Mouse (Mus musculus) erythroblast, embryonic 14.5 days (primary cell): ENCODE results near the gene Ust. TPM values are rescaled to one million over a fixed set of nuclear protein-coding genes. Genes with fewer than 3 reads are reported as not detected.

Source experiments
- H3K27me3 ChIP-seq: 2 replicates; pipeline ENCODE4 v1.6.1; 2012; ENCODE audit warnings: inconsistent platforms; ENCODE audit not compliant: control insufficient read depth
- H3K36me3 ChIP-seq: 2 replicates; pipeline ENCODE4 v1.6.1; 2012; ENCODE audit warnings: mild to moderate bottlenecking, inconsistent platforms; ENCODE audit not compliant: control insufficient read depth
- H3K4me1 ChIP-seq: 2 replicates; pipeline ENCODE4 v1.6.1; 2012; ENCODE audit warnings: inconsistent platforms; ENCODE audit not compliant: control insufficient read depth
- H3K4me3 ChIP-seq: replicated peaks from 2 replicates; pipeline ENCODE3; 2012; ENCODE audit warnings: moderate library complexity, mild to moderate bottlenecking, inconsistent platforms
- H3K9me3 ChIP-seq: 2 replicates; pipeline ENCODE4 v1.6.1; 2012; ENCODE audit warnings: low read length, inconsistent platforms, mixed read lengths; ENCODE audit not compliant: control insufficient read depth
- GATA1 ChIP-seq: IDR thresholded peaks from 2 replicates; pipeline ENCODE4 v1.6.1; 2012; ENCODE audit warnings: low read length, inconsistent platforms, mixed read lengths
- TAL1 ChIP-seq: IDR thresholded peaks from 3 replicates; pipeline ENCODE4 v1.6.1; 2012; ENCODE audit warnings: low read length, inconsistent platforms, mixed read lengths
- polyA plus RNA-seq: library from polyadenylated mRNA; stranded (reverse); fragments of >175 nt; gene quantifications from 2 replicates; pipeline ENCODE4 v1.2.3, GENCODE M21; 2012

Ust gene
- polyA plus RNA-seq, 1 experiment = not detected

DNA sequence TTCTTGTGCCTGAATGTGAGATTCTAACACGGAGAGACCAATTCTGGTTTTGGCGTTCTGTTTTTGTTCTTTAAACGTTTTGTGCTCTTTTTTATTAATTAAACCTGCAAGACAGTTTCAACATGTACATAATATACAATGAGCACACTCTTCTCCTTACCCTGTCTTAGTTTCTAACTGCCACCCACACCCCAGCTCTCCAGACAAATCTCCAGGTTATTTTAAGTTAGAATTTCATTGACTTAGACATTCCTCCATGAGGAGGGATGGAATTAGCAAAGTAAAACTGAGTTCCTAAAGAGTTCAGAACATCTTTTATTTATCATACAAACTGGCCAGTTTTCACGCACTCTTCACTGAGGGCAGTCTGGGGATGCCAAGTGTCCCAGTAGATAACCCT is 248.9 kb downstream of the Ust start:
- Histone ChIP-seq H3K36me3 (no peaks in the 10 kb centered on the region), H3K27me3 (no peaks in the 10 kb centered on the region), H3K9me3 (no peaks in the 10 kb centered on the region), H3K4me1 (no peaks in the 10 kb centered on the region), H3K4me3 (no peak overlapping the region)
- no peak for TF ChIP-seq GATA1
- TF ChIP-seq TAL1 = no peak

DNA sequence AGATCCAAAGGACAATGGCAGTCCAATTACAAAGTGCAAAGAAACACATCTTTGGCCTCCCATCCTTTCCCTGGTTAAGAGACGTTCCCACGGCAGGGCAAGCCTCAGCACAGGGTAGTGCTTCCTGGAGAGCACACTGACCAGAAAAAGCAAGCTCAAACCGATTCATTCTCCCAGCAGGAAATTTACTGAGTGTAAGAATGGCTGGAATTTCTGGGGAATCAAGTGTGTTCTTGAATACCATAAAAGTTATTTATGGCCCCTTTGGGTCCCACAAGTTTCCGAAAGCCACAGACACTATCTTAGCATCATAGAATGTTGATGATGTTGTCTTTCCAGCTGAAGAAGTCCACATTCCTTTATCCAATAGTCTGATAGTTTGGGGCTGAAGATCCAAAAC is 258.9 kb downstream of the Ust start:
- Histone ChIP-seq H3K9me3 (no peaks in the 10 kb centered on the region), H3K4me1 (no peaks in the 10 kb centered on the region), H3K27me3 (no peaks in the 10 kb centered on the region), H3K4me3 (no peak overlapping the region), H3K36me3 (no peaks in the 10 kb centered on the region)
- TF ChIP-seq GATA1 (no peak), TAL1 (no peak)

DNA sequence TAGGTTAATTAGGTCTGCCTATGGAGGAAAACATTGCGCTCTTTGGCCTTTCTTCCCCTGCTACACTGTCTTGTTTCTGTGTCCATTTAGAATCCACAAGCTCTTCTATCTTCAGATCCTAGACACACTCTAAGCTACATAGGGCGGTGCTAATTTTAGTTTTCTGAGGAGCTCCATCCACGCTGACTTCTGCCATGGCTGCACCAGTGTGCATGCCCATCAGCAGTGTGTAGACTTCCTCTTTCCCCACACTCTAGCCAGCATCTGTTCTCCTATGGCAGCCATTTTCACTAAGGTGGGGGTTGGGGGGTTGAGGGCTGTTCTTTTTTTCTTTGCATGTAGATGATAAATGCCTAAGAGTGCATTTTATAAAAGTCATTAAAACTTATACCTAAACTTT is 268.6 kb downstream of the Ust start:
- H3K4me1 ChIP-seq = no peaks in the 10 kb centered on the region
- H3K9me3 ChIP-seq = peaks cover 2% of the 10 kb centered on the region; the same call in 1 of the 2 replicates
- H3K27me3 ChIP-seq = no peaks in the 10 kb centered on the region
- no peak overlapping the region for H3K4me3 ChIP-seq
- no peaks in the 10 kb centered on the region for H3K36me3 ChIP-seq
- no peak for TF ChIP-seq GATA1
- no peak for TF ChIP-seq TAL1

DNA sequence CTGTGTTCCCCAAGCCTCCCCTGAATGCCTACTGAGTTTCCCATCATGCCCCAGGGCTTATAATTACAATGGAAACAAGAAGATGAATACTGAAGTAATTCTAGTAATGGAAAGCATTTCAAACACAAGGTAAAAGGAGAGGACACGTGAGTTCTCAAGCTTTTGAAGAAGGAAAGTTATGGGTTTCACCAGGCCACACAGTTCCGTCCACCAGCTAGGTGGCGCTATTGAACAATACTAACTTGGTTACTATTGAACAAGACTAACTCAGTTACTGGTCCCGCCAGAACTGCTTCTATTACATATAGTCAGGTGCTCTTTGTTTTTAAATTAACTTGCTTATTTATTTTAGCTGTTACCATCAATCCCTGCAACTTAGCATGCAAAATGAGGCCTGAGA is 276.3 kb downstream of the Ust start:
- Histone ChIP-seq H3K27me3 (no peaks in the 10 kb centered on the region), H3K9me3 (no peaks in the 10 kb centered on the region), H3K4me3 (no peak overlapping the region), H3K36me3 (no peaks in the 10 kb centered on the region), H3K4me1 (no peaks in the 10 kb centered on the region)
- TF ChIP-seq TAL1 (no peak), GATA1 (no peak)

DNA sequence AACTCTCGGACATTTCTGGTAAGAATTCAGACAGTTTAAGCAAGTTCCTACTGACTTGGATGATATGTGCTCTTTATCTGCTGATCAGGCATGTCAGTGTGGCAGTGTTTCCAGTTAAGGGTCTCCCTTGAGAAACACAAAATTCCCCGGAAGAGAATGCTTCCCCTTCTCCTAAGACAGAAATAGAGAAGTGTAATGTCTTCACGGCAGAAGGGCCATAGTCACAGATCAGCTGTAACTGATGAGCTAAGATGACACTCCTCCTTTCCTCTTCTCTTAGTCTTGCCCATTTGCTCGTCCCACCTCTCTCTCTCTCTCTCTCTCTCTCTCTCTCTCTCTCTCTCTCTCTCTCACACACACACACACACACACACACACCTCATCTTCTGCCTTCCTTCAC is 277.9 kb downstream of the Ust start:
- Histone ChIP-seq H3K4me3 (no peak overlapping the region), H3K27me3 (no peaks in the 10 kb centered on the region), H3K36me3 (no peaks in the 10 kb centered on the region), H3K4me1 (no peaks in the 10 kb centered on the region), H3K9me3 (no peaks in the 10 kb centered on the region)
- TF ChIP-seq GATA1 = no peak
- no peak for TF ChIP-seq TAL1

DNA sequence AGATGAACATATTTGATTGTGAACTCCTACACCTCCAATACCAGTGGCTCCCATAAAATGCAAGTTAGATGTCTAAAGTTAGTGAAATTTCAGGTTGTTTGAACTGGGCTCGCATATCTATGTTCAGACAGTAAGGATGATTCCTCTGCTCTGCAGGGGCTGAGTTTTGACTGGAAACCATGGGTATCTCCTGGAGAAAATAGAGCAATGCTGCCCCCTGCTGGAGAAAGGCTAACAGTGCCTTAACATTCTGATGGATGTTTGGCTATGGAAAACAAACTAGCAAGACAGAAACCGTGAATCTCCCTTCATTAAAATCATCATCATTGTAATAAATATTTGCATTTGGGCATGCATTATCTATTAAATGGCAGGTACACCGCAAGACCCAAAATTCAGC is 278.4 kb downstream of the Ust start:
- Histone ChIP-seq H3K9me3 (no peaks in the 10 kb centered on the region), H3K36me3 (no peaks in the 10 kb centered on the region), H3K4me1 (no peaks in the 10 kb centered on the region), H3K4me3 (no peak overlapping the region), H3K27me3 (no peaks in the 10 kb centered on the region)
- TF ChIP-seq GATA1 = no peak
- TF ChIP-seq TAL1 = no peak

DNA sequence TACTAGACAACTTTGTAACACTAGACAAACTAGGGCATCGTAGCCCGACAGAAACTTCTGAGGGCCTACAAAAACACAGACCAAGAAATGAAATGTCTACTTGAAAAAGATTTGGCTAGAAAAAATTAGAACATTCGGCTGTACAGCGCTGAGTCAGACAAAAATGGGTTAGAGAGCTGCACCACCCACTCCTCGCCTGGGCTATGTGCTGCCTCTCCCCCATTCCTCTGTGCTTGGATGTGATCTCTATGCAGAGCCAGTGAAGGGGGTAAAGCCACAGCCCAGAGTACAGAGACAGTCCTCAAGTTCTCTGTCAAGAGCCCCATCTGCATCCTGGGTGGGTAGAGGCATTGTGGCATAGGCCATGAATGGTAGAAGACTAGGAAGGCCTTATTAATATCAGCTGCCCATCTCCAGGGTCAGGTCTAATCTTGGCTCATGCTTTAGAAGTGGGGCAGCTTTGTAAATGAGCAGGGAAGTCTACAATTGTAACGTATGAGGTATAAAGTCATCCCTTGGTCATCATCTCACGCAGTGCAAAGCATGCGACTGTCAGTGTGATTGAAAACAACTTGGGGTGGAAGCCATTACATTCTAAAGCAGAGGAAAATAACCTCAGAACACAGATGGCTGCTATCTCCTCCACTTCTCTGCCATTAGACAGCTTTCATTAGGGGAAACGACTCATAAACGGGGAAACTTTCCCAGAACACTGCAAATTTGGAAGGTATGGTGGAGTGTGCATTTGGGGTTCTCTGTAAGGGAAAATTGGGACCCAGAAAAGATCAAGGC is 281.6 kb downstream of the Ust start:
- TF ChIP-seq TAL1 = no peak
- TF ChIP-seq GATA1 = no peak

DNA sequence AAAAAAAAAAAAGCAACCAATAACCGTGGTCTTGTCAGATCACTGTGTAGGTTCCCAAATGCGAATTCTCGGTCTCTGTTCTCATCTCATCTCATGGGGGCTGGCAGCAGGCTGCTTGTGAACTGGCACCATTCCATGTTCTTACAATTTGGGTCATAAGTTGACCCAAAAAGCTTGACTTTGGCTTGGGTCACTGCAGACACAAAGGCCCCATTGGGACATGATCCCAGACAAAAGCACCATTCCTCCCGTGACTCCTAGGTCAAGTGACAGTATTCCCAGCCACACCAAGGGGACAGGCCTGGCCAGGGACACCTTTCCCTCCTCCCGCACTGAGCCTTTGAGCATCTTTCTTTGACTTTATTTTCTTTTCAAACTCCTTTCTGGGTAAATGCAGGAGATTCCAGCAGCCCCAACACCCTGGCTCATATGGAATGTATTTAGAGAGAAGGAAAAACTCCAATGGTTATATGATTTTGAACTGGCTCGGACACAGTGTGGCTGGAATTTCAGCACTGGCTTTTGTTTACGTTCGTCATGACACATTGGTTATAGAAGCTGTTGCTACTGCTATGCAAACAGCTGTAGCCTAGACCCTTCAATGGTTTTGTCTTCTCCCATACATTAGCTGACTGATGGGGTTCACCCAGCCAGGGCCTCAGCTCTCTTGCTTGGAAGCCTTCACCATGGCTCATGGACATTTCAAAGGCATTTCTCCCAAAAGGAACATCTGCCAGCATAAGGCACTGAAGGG is 285.3 kb downstream of the Ust start:
- TF ChIP-seq GATA1 (no peak), TAL1 (no peak)
- Histone ChIP-seq H3K4me1 (no peaks in the 10 kb centered on the region), H3K9me3 (no peaks in the 10 kb centered on the region), H3K27me3 (no peaks in the 10 kb centered on the region), H3K36me3 (no peaks in the 10 kb centered on the region), H3K4me3 (no peak overlapping the region)

More for the DNA sequence above, 281.6 kb downstream of the Ust start:
- Histone ChIP-seq H3K4me1 (no peaks in the 10 kb centered on the region), H3K9me3 (no peaks in the 10 kb centered on the region), H3K36me3 (no peaks in the 10 kb centered on the region), H3K27me3 (no peaks in the 10 kb centered on the region), H3K4me3 (no peak overlapping the region)

DNA sequence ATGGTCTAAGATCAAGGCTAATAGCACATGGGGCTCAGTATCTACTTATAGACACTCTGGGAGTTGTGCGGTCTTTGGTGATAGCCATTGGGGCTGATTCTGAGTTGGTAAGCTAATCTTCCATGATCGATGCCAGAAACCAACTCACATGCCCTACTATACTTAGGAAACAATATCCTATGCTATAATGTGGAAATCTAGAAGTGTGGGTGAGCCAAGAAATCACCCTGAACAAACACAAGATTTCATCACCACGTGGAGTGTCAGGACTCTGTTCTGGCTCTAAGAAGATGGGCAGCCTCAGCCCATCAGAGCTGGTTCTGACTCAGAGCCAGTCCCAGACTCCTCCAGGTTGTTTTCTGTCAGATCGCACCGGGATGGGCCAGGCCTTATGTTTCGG is 286.1 kb downstream of the Ust start:
- no peak overlapping the region for H3K4me3 ChIP-seq
- TF ChIP-seq GATA1 (no peak), TAL1 (no peak)
- no peaks in the 10 kb centered on the region for H3K27me3 ChIP-seq
- H3K9me3 ChIP-seq = no peaks in the 10 kb centered on the region
- no peaks in the 10 kb centered on the region for H3K36me3 ChIP-seq
- H3K4me1 ChIP-seq = no peaks in the 10 kb centered on the region
